Mouse (Mus musculus) CH12.LX (cell line): ENCODE data around the gene Slc25a28. TPM values are rescaled to one million over a fixed set of nuclear protein-coding genes. Genes with fewer than 3 reads are reported as not detected.
A peak's percentile ranks its signal among the peaks of the same experiment; 100 is the strongest.

Experiments used
- DNase-seq: peaks from one replicate; pipeline ENCODE4 v3.0.0-alpha.2; 2013; ENCODE audit errors: extremely low read depth
- H3K27ac ChIP-seq: 2 replicates; pipeline ENCODE4 v1.5.1; 2012; ENCODE audit warnings: low read depth, mild to moderate bottlenecking, control low read depth, moderate library complexity; ENCODE audit not compliant: insufficient read depth
- H3K27me3 ChIP-seq: replicated peaks from 2 replicates; pipeline ENCODE3; 2012; ENCODE audit warnings: inconsistent platforms
- H3K36me3 ChIP-seq, 2 experiments: replicated peaks in 1 of 2; 2 replicates each; pipeline versions ENCODE3 to v1.6.1; 2012; ENCODE audit warnings: inconsistent platforms in 1 of 2, low read length in 1 of 2, mild to moderate bottlenecking in 1 of 2, mixed read lengths in 1 of 2, moderate library complexity in 1 of 2; ENCODE audit not compliant: control insufficient read depth in 1 of 2, insufficient read depth in 1 of 2
- H3K4me1 ChIP-seq, 2 experiments: 2 replicates each; pipeline ENCODE4 v1.6.1; 2012; ENCODE audit warnings: inconsistent platforms in 1 of 2, moderate library complexity in 1 of 2; ENCODE audit not compliant: insufficient read depth in 2 of 2, control insufficient read depth in 1 of 2
- H3K4me2 ChIP-seq: 2 replicates; pipeline ENCODE4 v1.6.1; 2012; ENCODE audit warnings: low read depth, mild to moderate bottlenecking, control low read depth; ENCODE audit not compliant: poor library complexity, insufficient read depth, severe bottlenecking
- H3K4me3 ChIP-seq, 3 experiments: fragments of 150-350 bp in 1 of 3; sonication (generic) in 1 of 3; replicated peaks in 1 of 3; 2 replicates each; pipeline versions ENCODE3 to v1.5.1; 2011 to 2012; ENCODE audit warnings: low read depth in 2 of 3, low read length in 2 of 3, mild to moderate bottlenecking in 2 of 3, moderate library complexity in 2 of 3, control low read depth in 1 of 3, improper control_type of control experiment in 1 of 3, inconsistent platforms in 1 of 3, mixed read lengths in 1 of 3; ENCODE audit not compliant: poor library complexity in 1 of 3
- H3K79me2 ChIP-seq: replicated peaks from 2 replicates; pipeline ENCODE4 v1.6.1; 2012; ENCODE audit warnings: mild to moderate bottlenecking, moderate library complexity; ENCODE audit not compliant: control insufficient read depth, poor library complexity, insufficient read depth, severe bottlenecking; ENCODE audit errors: extremely low read depth
- H3K9ac ChIP-seq: 2 replicates; pipeline ENCODE4 v1.6.1; 2012; ENCODE audit warnings: low read depth, mild to moderate bottlenecking, control low read depth, moderate library complexity; ENCODE audit not compliant: insufficient read depth
- H3K9me3 ChIP-seq: replicated peaks from 2 replicates; pipeline ENCODE3; 2012; ENCODE audit warnings: low read length, inconsistent platforms, mixed read lengths
- BHLHE40 ChIP-seq: IDR thresholded peaks from 2 replicates; pipeline ENCODE4 v1.6.1; 2011; ENCODE audit warnings: mild to moderate bottlenecking, low read depth, low read length, improper control_type of control experiment
- CHD1 ChIP-seq: IDR thresholded peaks from 2 replicates; pipeline ENCODE4 v1.6.1; 2012; ENCODE audit warnings: low read depth, low read length, improper control_type of control experiment, inconsistent platforms
- CHD2 ChIP-seq: IDR thresholded peaks from 2 replicates; pipeline ENCODE4 v1.6.1; 2011; ENCODE audit warnings: low read length, improper control_type of control experiment
- CTCF ChIP-seq, 2 experiments: IDR thresholded peaks in 1 of 2; conservative IDR thresholded peaks in 1 of 2; 2 replicates each; pipeline ENCODE4 v1.5.1; 2011 to 2012; ENCODE audit warnings: low read depth in 2 of 2, low read length in 2 of 2, improper control_type of control experiment in 1 of 2, inconsistent platforms in 1 of 2, mild to moderate bottlenecking in 1 of 2, moderate library complexity in 1 of 2
- ELF1 ChIP-seq: IDR thresholded peaks from 2 replicates; pipeline ENCODE4 v1.6.1; 2014; ENCODE audit warnings: low read depth, mild to moderate bottlenecking, inconsistent platforms, low read length, improper control_type of control experiment
- IRF4 ChIP-seq: IDR thresholded peaks from 2 replicates; pipeline ENCODE4 v1.6.1; 2014; ENCODE audit warnings: low read depth, mild to moderate bottlenecking, inconsistent platforms, low read length, improper control_type of control experiment
- JUN ChIP-seq: IDR thresholded peaks from 2 replicates; pipeline ENCODE4 v1.6.1; 2011; ENCODE audit warnings: low read depth, mild to moderate bottlenecking, low read length, improper control_type of control experiment, moderate library complexity; ENCODE audit not compliant: insufficient read depth
- JUND ChIP-seq: conservative IDR thresholded peaks from 2 replicates; pipeline ENCODE4 v1.6.1; 2011; ENCODE audit warnings: low read depth, low read length, improper control_type of control experiment
- MAFK ChIP-seq: IDR thresholded peaks from 2 replicates; pipeline ENCODE4 v1.6.1; 2011; ENCODE audit warnings: low read length, improper control_type of control experiment; ENCODE audit not compliant: insufficient replicate concordance
- MAX ChIP-seq: IDR thresholded peaks from 2 replicates; pipeline ENCODE4 v1.6.1; 2011; ENCODE audit warnings: low read length, improper control_type of control experiment
- MEF2A ChIP-seq: IDR thresholded peaks from 2 replicates; pipeline ENCODE4 v1.6.1; 2014; ENCODE audit warnings: low read depth, mild to moderate bottlenecking, inconsistent platforms, low read length, improper control_type of control experiment, borderline replicate concordance
- MXI1 ChIP-seq: IDR thresholded peaks from 2 replicates; pipeline ENCODE4 v1.6.1; 2011; ENCODE audit warnings: mild to moderate bottlenecking, low read depth, low read length, improper control_type of control experiment
- MYC ChIP-seq: IDR thresholded peaks from 2 replicates; pipeline ENCODE4 v1.6.1; 2011; ENCODE audit warnings: low read depth, mild to moderate bottlenecking, improper control_type of control experiment, low read length
- RAD21 ChIP-seq: IDR thresholded peaks from 2 replicates; pipeline ENCODE4 v1.6.1; 2011; ENCODE audit warnings: low read depth, mild to moderate bottlenecking, low read length, improper control_type of control experiment, moderate library complexity
- RCOR1 ChIP-seq: conservative IDR thresholded peaks from 2 replicates; pipeline ENCODE4 v1.6.1; 2012; ENCODE audit warnings: low read depth, mild to moderate bottlenecking, inconsistent platforms, low read length, improper control_type of control experiment
- SMC3 ChIP-seq: IDR thresholded peaks from 2 replicates; pipeline ENCODE4 v1.6.1; 2011; ENCODE audit warnings: low read depth, low read length, improper control_type of control experiment
- TBP ChIP-seq: conservative IDR thresholded peaks from 2 replicates; pipeline ENCODE4 v1.6.1; 2011; ENCODE audit warnings: low read depth, low read length, improper control_type of control experiment
- UBTF ChIP-seq: IDR thresholded peaks from 2 replicates; pipeline ENCODE4 v1.6.1; 2012; ENCODE audit warnings: low read depth, mild to moderate bottlenecking, inconsistent platforms, low read length, improper control_type of control experiment, moderate library complexity
- USF1 ChIP-seq: IDR thresholded peaks from 2 replicates; pipeline ENCODE4 v1.6.1; 2014; ENCODE audit warnings: low read depth, mild to moderate bottlenecking, inconsistent platforms, low read length, improper control_type of control experiment
- USF2 ChIP-seq: conservative IDR thresholded peaks from 2 replicates; pipeline ENCODE4 v1.6.1; 2011; ENCODE audit warnings: low read depth, low read length, improper control_type of control experiment
- dilution Hi-C: fragments of 300-500 bp; cut with MboI; formaldehyde crosslinking; loops from 2 replicates; pipeline ENCODE4 v1.14.3; 2020; ENCODE audit warnings: low sequenced_read_pairs; ENCODE audit not compliant: extremely low pct_unique_long_range_greater_than_20kb, extremely low pct_ligation_motif_present
- in situ Hi-C: fragments of 300-500 bp; cut with MboI; formaldehyde crosslinking; loops from 3 replicates; pipeline ENCODE4 v1.14.3; 2019; ENCODE audit warnings: low sequenced_read_pairs, low pct_ligation_motif_present, low pct_unique_long_range_greater_than_20kb, mixed read lengths
- polyA plus RNA-seq: library from polyadenylated mRNA; unstranded; fragments of >175 nt; gene quantifications from 2 replicates; pipeline ENCODE4 v1.2.1, GENCODE M21; 2012; ENCODE audit warnings: low read depth; ENCODE audit not compliant: insufficient read length
- total RNA-seq, 2 experiments: library from RNA; depleted of rRNA; stranded (reverse); fragments of 300-350 nt in 1 of 2; fragments of >200 nt in 1 of 2; gene quantifications; 2 replicates each; pipeline ENCODE4 v1.2.3; 2012 to 2014

The Slc25a28 gene
- total and polyA plus RNA-seq, 3 experiments = 35.2 to 48.1 (median 37.8) TPM

DNA sequence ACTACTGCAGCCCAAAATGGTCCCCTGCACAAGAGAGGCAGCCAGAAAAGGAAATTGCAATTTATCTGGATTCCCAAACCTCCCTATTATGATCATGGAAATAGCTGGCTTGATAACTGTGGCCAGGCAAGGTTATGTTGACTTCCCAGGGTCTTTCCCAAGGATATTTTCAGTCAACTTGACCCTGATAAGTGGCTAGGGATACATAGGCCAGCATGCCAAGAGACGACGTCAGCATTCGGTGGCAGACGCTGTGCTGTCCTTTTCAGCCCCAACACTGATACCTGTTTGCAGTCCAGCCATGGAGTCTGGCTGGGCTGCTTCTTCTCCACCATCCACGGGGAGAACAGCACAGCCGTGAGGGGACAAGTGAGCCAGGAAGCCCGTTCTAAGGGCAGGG, 3.6 kb downstream of the Slc25a28 start:
- TF ChIP-seq ELF1 (no peak), RCOR1 (no peak), CHD1 (no peak), JUN (no peak), CTCF (conservative IDR thresholded peaks at IDR 0.05 in 1 of 2, IDR thresholded peaks at IDR 0.05 in 1 of 2; ENCODE audit: low read depth in 2 of 2, low read length in 2 of 2) (no peak), MEF2A (no peak)
- Histone ChIP-seq H3K9ac (no peak overlapping the region), H3K79me2 (peaks cover 17% of the 10 kb centered on the region), H3K4me3 (no peak overlapping the region), H3K4me1 (peaks cover 4 to 45% of the 10 kb centered on the region in 2 experiments), H3K27ac (no peak overlapping the region), H3K27me3 (no peaks in the 10 kb centered on the region), H3K36me3 (peaks cover 6 to 43% of the 10 kb centered on the region in 2 experiments), H3K4me2 (no peak overlapping the region), H3K9me3 (no peaks in the 10 kb centered on the region)
- dilution Hi-C loops = no loop called here
- DNase-seq = no peak
- in situ Hi-C loops = no loop called here

DNA sequence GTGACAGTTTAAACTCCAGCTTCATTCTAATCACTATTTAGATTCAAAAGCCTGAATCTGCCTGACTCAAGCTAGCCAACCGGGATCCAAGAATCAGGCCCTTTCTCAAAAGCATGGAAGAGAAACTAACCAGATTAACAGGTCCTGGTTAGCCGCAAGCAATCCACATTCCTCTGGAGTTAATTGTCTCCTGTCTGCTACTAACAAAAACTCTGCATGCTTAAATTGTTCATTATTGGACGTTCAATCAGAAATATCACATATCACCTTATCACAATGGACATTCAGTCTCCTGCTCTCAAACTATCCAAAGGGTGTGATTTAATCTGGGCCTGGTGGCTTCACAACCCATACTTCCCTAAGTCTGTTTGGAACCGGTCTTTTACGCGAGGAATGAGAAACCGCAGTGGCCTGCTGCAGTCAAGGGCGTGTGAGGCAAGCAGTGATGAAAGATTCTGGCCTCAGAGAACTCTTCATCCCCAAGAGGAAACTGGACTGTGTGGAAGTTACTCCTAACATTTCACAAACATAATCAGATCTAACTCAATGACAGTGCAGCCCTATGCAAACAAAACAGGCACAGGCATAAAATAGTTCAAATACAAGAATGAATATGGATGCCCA, 5.4 kb downstream of the Slc25a28 start:
- H3K4me2 ChIP-seq = no peak overlapping the region
- TF ChIP-seq CHD1 = no peak
- TF ChIP-seq JUN = no peak
- TF ChIP-seq CHD2 = no peak
- TF ChIP-seq ELF1 = no peak
- no peak for TF ChIP-seq JUND
- TF ChIP-seq IRF4 = no peak
- no peak for TF ChIP-seq MXI1
- dilution Hi-C loops = no loop called here
- H3K4me1 ChIP-seq = peaks cover 4 to 51% of the 10 kb centered on the region in 2 experiments
- H3K27ac ChIP-seq = no peak overlapping the region
- no peak overlapping the region for H3K4me3 ChIP-seq
- H3K36me3 ChIP-seq = peaks cover 10 to 59% of the 10 kb centered on the region in 2 experiments
- no peaks in the 10 kb centered on the region for H3K9me3 ChIP-seq
- in situ Hi-C loops = no loop called here
- H3K9ac ChIP-seq = no peak overlapping the region
- no peak for DNase-seq
- H3K79me2 ChIP-seq = peaks cover 17% of the 10 kb centered on the region
- H3K27me3 ChIP-seq = no peaks in the 10 kb centered on the region

GRCm38 (mm10) chr19:43667430-43667809, 7.3 kb downstream of the Slc25a28 start:
- in situ Hi-C loops (no loop called here), dilution Hi-C loops (no loop called here)
- Histone ChIP-seq H3K27me3 (no peaks in the 10 kb centered on the region), H3K4me1 (peaks cover 0 to 48% of the 10 kb centered on the region in 2 experiments; a peak in 3 of 4 replicates), H3K9me3 (no peaks in the 10 kb centered on the region), H3K9ac (no peak overlapping the region), H3K79me2 (peaks cover 2% of the 10 kb centered on the region), H3K4me3 (no peak overlapping the region), H3K36me3 (peaks cover 23 to 76% of the 10 kb centered on the region in 2 experiments), H3K27ac (no peak overlapping the region), H3K4me2 (no peak overlapping the region)
- DNase-seq = peak; percentile 47
- no peak for TF ChIP-seq UBTF
- peak; percentile 98 for TF ChIP-seq MYC
- peak; percentile 39; the same call in 1 of the 2 replicates for TF ChIP-seq SMC3
- TF ChIP-seq MAFK = no peak
- TF ChIP-seq MAX = peak; percentile 92
- peak; percentile 18 for TF ChIP-seq RAD21
- peak; percentile 44; the same call in 1 of the 2 replicates for TF ChIP-seq USF1
- TF ChIP-seq JUN = no peak
- TF ChIP-seq TBP = no peak
- no peak for TF ChIP-seq BHLHE40
- TF ChIP-seq CTCF (conservative IDR thresholded peaks at IDR 0.05 in 1 of 2, IDR thresholded peaks at IDR 0.05 in 1 of 2; ENCODE audit: low read depth in 2 of 2, low read length in 2 of 2) = peak in 1 of 2 experiments; percentile 69; a peak in 2 of 4 replicates
- peak; percentile 35 for TF ChIP-seq USF2
